Mouse (Mus musculus) erythroblast, adult 5-6 weeks (primary cell): ENCODE data around the gene Hist1h2ac. TPM values are rescaled to one million over a fixed set of nuclear protein-coding genes. Genes with fewer than 3 reads are reported as not detected.

Experiments used
- ATAC-seq: replicated peaks from 2 replicates; pipeline ENCODE4 v1.8.0; 2016; ENCODE audit warnings: moderate number of reproducible peaks, mild to moderate bottlenecking, moderate TSS enrichment, inconsistent platforms; ENCODE audit not compliant: poor library complexity, low FRiP score, severe bottlenecking
- total RNA-seq, 2 experiments: library from RNA; stranded (forward) in 1 of 2; stranded (reverse) in 1 of 2; fragments of 150-400 nt in 1 of 2; fragments of 200-764, 138-1000 nt in 1 of 2; gene quantifications; 2 replicates each; pipeline versions ENCODE4 v1.2.3 to v1.2.4; 2015 to 2017; ENCODE audit warnings: low replicate concordance in 2 of 2

Hist1h2ac gene
- total RNA-seq, 2 experiments from 2014 or later: 5.6 to 70.6 TPM

DNA sequence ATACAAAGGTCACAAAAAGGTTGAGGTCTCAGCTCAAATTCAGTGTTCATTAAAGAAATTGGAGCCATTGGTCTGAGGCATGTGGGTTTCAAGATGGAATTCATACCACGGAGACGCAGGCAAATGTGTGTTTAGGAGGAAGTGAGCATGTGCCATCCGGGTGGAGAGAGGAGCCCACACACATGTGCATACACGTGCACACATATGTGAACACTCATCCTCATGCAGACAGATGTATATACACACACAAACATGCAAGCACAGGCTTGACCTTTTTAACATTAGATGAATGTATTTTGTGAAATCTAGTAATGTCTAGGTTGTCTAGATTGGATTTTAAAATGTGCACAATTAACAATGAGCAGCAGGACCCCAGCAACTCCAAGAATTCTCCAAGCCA lies 18.5 kb upstream of the Hist1h2ac start:
- no peak for ATAC-seq

DNA sequence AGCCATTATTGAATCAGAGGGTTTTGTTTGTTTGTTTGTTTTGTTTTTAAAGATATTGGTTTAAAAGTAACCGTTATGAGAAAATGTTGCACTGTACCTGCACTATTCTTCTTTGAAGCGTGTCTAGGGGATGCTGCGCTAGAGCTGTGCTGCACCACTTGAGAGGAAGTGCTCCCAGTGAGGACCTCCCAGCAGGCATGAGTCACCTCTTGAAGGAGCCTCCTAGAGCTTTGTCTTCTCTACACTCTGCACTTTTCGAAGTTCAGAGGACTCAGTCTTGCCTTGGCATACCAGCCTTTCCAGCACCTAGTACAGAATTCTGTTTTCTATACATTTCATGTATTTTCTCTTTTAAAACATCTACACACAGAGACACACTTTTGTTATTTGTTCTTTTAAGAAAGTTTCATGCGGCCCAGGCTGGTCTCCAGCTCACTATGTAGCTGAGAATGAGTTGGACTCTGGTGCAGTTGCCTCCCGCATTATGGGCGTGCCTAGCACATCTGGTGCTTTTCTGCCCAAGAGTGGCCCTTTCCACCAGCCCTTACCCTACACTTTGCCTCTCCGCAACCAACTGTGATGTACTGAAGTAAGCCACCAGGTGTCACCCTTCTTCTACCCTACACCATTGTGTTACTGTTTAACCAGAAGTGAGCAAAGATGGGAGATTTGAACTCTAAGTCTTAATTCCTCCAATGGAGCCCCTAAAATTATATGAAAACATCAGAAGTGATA lies 17.2 kb upstream of the Hist1h2ac start:
- peak; percentile 58 for ATAC-seq

DNA sequence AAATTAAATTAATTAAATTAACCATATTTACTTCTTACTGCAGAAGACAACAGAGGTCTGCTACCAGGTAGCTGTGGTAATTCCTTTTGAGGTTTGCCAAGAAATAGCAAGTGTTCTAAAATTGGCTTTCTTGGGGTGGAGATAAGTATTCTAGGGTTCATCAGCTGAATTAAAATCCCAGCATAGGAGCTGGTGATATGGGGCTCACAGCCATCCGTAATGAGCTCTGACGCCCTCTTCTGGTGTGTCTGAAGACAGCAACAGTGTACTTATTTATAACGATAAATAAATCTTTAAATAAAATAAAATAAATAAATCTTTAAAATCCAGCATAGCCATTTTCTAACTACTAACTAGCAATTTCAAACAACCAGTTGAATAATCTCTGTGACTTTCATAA lies 16.0 kb upstream of the Hist1h2ac start:
- no peak for ATAC-seq

DNA sequence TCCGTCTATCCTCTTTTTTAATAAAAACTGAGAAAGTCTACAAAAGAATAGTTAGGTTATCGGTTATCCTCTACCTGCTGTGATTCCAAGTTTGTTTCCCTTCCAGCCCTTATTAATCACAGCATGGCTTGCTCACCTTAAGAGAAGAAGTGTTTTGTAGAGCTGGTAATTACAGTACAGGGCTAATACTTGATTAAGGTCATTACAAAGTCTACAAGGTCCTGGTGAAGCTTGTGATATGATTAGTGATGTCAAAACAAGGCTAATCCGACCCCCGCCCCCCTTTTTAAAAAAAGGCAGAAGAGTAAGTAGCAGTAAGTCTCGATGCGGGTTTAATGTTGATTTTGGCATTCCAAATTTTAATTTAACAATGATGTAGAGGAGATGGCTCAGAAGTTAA lies 15.2 kb upstream of the Hist1h2ac start:
- no peak for ATAC-seq

DNA sequence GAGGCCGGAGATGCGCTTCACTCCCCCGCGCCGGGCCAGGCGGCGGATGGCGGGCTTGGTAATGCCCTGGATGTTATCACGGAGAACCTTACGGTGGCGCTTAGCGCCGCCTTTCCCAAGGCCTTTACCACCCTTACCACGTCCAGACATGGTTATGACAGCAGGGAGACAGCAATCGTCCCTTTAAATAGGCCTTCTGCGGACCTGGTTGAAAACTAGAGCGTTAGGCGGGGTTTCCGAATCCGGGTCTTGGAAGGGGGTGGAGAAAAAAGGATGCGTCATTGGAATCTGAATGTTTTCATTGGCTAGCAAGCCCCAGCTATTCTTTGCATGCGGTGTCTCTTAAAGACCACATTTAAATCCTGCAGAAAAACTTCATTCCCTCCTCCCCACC lies 14.5 kb upstream of the Hist1h2ac start, which contains the start of gene Hist1h4c:
Hist1h4c (minus strand) TSS at position 155 of the 394 bp plus-strand sequence.
- peak; percentile 86 for ATAC-seq

DNA sequence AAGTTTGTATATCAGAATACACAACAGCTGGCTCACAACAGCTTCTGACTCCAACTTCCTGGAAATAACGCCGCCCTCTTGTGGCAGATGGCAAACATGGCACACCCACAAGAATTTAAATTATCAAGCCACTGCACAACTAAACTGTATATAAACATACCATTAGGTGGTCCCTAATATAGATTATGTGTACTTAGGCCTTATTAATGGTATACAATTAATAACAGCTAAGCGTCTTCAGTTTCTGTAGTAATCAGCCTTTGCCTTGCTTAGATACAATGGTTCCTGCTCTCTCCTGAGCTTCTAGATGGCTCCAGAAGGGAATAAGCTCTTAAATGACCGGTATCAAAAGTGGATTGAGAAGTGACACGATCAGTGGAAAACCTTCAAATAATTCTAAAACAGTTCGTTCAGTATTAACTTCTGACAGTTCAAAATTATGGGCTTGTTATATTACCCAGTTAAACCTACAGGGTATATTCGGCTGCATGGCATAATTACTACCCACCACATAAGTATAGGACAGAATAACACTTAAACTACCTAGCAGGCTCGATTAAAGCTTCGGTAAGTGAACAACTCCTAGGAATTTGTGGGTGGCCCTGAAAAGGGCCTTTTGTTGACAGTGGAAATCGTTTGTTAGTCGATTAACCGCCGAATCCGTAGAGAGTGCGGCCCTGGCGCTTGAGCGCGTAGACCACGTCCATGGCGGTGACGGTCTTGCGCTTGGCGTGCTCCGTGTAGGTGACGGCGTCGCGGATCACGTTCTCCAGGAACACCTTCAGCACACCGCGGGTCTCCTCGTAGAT lies 13.9 kb upstream of the Hist1h2ac start:
- ATAC-seq: peak; percentile 71

DNA sequence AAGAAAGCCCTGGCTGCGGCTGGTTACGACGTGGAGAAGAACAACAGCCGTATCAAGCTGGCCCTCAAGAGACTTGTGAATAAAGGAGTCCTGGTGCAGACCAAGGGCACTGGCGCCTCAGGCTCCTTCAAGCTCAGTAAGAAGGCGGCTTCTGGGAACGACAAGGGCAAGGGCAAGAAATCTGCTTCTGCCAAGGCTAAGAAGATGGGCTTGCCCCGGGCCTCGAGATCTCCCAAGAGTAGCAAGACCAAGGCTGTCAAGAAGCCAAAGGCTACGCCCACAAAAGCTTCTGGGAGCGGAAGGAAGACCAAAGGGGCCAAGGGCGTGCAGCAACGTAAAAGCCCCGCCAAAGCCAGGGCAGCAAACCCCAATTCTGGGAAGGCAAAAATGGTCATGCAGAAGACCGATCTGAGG lies 12.3 kb upstream of the Hist1h2ac start:
- ATAC-seq: 0 out of 2 replicates have a peak, but pooled peaks have one; percentile 23

DNA sequence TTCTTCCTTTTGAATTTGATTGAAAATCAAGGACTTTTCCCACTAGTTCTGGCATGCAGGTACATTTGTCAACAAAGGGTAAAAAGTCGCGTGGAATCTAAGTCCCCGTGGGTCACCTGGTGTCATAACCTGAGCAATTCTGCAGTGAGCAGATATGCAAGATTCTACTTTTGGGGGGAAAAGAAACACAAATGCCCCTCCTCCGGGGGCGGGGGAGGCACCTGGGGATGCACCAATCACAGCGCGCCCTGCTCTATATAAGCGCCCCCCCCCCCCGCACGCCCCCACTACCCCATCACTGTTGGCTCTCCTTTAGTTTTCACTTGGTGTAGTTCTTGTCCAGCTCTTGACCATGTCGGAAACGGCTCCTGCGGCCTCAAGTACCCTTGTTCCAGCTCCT lies 11.8 kb upstream of the Hist1h2ac start, which contains the start of gene Hist1h1t:
Hist1h1t (plus strand) TSS at position 301 of the 400 bp plus-strand sequence.
- ATAC-seq: no peak

DNA sequence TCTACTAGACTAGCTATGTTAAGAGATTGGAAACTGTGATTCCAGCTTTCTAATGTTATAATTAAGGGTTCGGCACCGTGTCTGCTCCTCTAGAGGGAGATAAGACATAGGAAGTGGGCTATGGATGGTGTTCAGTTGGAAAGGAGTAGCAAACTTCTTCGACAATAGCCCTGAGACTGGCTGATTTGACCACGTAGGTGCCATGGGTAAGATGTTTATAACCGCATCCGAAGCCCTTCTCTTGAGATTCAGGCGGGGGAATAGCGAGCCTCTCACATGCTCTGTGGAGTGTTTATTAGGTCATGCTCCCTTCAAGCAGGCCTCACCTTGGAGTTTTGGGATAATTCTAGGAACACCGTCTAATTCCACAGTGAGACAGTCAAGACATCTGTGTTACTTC lies 11.2 kb upstream of the Hist1h2ac start:
- no peak for ATAC-seq

DNA sequence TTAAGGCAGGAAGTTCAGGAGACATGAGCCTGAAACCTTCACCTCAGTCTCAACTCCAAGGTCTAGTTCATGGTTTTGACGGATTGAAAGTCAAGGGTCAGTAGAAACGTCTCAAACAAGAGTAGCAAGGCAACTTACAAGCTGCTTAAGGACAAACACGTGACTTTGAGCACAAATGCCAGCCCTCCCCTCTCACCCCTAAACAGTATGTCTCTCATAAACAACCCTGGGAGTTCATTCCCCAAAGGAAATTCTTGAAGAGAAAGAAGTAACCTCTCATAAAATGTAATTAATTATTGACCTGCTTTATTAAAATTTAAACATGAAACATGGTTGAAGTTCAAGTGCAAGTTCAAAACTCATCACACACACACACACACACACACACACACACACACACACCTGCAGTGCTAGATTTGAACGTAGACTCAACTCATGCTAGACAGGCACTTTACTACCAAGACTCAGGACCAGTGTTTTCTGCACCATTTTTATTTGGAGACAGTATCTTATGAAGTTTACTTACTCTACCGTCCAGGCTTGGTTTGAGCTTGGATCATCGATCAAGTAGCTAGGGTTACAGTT lies 10.2 kb upstream of the Hist1h2ac start:
- ATAC-seq: no peak

DNA sequence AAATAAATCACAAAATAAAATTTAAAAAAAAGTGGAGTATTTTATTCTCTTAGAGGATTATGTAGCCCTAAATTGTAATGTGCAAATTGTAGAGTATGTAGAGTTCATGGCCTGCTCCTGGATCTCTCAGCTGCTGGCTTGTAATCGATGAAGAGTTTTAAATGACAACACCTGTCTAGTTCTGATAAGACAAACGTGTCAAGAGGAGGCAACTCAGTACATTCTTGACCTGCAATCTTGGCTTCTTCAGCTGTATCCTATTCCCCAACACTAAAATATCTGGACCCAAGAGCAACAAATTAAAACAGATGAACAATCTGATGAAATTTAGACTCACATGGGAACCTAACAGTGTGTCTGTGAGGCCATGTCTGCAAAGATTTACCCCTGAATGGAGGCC lies 5.7 kb upstream of the Hist1h2ac start:
- no peak for ATAC-seq

DNA sequence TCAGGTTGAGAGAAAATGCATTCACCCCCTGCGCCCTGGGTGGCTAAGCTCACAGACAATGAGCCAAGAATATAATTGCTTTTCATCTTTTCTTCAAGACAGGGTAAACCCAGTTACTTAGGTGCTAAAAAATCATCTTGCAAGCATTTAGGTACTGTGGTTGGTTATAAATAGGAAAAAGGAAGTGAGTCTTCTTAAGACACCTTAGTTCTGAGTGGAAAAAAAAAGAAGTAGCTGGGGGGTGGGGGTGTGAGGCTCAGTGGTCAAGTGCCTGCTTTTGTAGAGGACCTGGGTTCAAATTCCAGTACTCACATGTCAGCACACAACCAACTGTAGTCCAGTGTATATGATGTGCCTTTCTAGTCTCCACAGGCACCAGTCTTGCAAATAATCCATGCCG lies 5.2 kb upstream of the Hist1h2ac start:
- no peak for ATAC-seq

DNA sequence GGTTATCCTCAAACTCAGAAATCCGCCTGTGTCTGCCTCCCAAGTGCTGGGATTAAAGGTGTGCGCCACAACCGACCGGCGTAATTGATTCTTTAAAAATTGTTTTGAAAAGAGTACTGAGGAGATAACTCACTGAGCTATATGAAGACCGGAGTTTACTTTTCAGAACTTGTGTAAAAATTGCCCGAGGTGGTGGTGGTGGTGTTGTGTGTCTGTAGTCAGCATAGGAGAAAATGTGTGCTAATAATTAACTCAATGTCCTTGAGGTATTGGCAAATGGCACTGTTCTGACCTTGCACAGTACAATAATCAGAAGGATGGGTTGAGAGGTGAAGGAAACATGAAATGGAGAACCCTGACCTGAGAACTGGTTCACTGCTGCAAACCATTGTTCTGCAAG lies 4.2 kb upstream of the Hist1h2ac start:
- no peak for ATAC-seq

DNA sequence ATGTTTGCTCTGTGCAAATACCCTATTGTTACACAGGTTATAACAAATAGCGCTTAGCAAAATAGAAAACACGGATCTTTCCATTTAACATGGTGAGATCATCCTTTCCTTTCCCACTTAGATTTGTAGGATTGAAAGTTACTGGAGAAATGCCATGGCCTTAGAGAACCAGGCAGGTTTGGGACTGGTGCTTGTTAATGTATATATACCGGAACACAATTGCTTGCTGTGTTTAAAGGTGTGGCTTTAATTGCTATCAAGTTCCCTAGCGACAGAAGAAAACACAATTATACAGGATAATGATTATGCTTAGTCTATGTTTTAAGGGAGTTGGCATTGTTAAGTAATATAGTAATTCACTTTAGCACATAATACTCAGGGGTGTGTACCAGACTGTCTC lies 3.4 kb upstream of the Hist1h2ac start:
- no peak for ATAC-seq

DNA sequence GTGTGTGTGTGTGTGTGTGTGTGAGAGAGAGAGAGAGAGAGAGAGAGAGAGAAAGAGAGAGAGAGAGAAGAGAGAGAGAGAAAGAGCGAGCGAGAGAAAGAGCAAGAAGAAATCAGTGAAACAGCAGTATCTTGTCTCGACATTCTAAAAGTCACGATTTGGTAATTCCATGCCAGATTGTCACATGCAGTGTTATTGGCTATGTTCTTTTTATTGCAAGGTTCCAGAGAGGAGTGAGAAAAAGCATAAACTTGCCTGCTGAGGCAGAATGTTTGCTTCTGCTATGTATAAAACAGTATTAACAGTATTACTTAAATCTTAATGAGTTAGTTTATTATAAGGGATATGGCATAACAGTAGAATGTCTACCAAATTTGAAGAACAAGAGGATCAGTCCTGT lies 2.2 kb upstream of the Hist1h2ac start:
- no peak for ATAC-seq

DNA sequence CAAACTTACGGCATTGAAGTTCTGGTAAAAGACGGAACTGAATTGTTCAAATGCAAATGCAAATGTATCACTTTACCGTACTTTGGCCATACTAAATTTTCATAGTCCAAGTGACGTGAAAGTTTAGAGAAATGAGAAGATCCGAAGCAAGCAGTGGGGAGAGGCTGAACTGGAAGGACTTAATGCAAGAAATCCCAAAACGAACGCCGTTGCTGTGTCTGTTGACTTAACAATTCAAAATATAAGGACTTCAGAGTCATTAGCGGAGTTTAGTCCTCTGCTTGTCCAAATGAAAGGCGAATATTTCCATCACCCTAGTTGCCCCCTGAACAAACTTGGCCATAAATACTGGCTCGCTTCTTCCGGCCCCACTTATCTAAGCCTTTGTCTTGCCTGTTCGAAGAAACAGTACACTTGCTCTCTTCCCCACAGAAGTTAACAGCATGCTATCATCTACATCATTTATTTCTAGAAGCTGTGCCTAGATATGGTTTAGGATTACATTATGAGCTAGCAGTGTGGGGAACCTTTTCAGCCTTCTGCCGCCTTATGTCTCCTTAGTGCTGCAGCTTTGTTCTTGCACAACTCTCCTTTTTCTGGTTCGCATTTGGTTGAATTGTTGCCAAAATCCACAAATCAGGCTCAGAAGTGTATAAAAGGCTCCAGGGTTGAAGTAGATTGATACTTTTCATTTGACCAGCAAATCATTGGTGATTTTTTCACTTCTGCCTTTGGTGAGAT lies 1.5 kb upstream of the Hist1h2ac start:
- peak; percentile 14 for ATAC-seq

DNA sequence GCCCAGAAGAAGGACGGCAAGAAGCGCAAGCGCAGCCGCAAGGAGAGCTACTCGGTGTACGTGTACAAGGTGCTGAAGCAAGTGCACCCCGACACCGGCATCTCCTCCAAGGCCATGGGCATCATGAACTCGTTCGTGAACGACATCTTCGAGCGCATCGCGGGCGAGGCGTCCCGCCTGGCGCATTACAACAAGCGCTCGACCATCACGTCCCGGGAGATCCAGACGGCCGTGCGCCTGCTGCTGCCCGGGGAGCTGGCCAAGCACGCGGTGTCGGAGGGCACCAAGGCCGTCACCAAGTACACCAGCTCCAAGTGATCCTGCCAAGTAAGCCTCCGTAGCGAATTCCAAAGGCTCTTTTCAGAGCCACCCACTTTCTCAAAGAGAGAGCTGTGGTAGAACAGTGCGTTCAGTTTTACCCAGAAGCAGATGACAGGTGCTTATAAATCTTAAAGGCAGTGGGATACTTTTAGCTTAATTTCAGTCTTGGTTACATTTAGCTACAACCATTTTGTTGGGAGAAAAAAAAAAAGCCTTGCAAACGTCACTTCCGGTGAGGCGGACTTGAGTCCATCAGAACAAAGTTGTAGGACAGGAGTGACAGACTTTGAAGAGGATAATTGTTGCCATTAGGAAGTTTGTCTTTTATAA lies 672 bp upstream of the Hist1h2ac start:
- ATAC-seq: peak; percentile 65

DNA sequence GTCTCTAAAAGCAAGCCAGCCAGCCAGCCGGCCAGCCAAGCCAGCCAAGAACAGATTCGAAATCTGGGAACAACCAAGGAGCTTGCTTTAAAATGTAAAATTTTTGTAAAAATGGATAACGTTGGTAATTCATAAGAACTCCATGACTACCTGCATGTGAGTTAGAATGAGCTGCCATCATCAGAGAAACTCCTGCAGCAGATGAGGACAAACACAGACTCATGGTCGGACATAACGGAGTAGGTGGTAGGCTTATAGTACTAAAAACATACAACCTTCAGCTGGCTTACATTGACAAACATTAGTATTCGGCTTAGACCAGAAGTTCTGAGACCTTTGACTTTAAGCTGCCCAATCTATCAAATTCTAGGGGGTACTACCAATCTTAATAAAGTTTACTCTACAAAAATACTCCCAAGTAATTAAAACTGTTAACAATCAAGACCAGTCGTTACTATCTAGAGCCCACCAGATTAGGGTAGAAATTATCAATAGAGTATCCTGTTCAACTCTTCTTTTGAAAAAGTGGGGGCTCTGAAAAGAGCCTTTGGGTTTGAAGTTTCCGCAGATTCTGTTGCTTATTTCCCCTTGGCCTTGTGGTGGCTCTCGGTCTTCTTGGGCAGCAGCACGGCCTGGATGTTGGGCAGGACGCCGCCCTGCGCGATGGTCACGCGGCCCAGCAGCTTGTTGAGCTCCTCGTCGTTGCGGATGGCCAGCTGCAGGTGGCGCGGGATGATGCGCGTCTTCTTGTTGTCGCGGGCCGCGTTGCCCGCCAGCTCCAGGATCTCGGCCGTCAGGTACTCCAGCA lies 597 bp downstream of the Hist1h2ac start:
- 0 out of 2 replicates have a peak, but pooled peaks have one; percentile 19 for ATAC-seq

DNA sequence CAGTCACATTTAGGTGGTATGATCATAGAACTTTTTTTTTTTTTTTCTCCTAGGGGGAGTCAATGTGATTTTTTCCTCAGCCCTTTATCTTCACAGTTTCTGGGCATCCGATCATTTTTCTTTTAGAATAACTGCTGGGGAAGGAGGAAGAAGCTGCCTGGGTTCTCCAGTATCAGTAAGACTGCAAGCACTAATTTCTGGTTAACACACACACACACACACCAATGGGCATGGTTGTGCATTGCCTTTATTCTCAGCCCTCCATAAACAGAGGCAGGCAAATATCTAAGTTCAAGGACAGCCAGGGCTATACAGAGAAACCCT lies 1.2 kb downstream of the Hist1h2ac start:
- no peak for ATAC-seq
